Mouse (Mus musculus): ENCODE measurements at regions not wholly inside any gene's neighbourhood (a gene's known extent, or its start where the extent isn't known, plus 50 kb on each side); places are given as distances from the start of the nearest gene placed in this dataset.
"Not testable (repeated sequence)": the region's sequence is repeated elsewhere in the genome, so short reads cannot be mapped to it uniquely, and the experiment has no call there.

- no peak for DNase-seq (ENCODE audit: low read depth, low spot score)
Measured at GRCm38 (mm10) chr1:99599696-99600489, 172.7 kb upstream of the Cntnap5b start.

GRCm38 (mm10) chr1:99605213-99605612 is 167.4 kb upstream of the Cntnap5b start:
- peak; percentile 7 for DNase-seq (ENCODE audit: low read depth, low spot score)

- no peak for DNase-seq (ENCODE audit: low read depth, low spot score)
Measured at GRCm38 (mm10) chr1:99619221-99619620, 153.3 kb upstream of the Cntnap5b start.

- not testable (repeated sequence) for DNase-seq (ENCODE audit: low read depth, low spot score)
Measured at GRCm38 (mm10) chr1:99630971-99631370, 141.6 kb upstream of the Cntnap5b start.

- no peak for DNase-seq (ENCODE audit: low read depth, low spot score)
Measured at GRCm38 (mm10) chr1:99663641-99664040, 108.9 kb upstream of the Cntnap5b start.

- DNase-seq (ENCODE audit: low read depth, low spot score): peak; percentile 24
Measured at GRCm38 (mm10) chr1:99679980-99680379, 92.6 kb upstream of the Cntnap5b start.

- no peak for DNase-seq (ENCODE audit: low read depth, low spot score)
Measured at GRCm38 (mm10) chr1:99697089-99697488, 75.5 kb upstream of the Cntnap5b start.

GRCm38 (mm10) chr1:99714912-99715311 is 57.7 kb upstream of the Cntnap5b start:
- no peak for DNase-seq (ENCODE audit: low read depth, low spot score)

- no peak for DNase-seq (ENCODE audit: low read depth, low spot score)
Measured at GRCm38 (mm10) chr1:99716266-99716665, 56.3 kb upstream of the Cntnap5b start.

All from forelimb bud, embryonic 11.5 days (tissue).